Mouse (Mus musculus) kidney, adult 18-20 months (tissue): ENCODE data around the gene Ptprz1.
"Not testable (repeated sequence)": the region's sequence is repeated elsewhere in the genome, so short reads cannot be mapped to it uniquely, and the experiment has no call there.

Source experiments
- DNase-seq: peaks from one replicate; pipeline ENCODE4 v3.0.0; 2021

Gene Ptprz1

GRCm38 (mm10) chr6:23014988-23015613 is 139.8 kb downstream of the Ptprz1 start:
- DNase-seq, result no peak

- no peak for DNase-seq
These were observed 152.9 kb downstream of the Ptprz1 start for GRCm38 (mm10) chr6:23028251-23028650.

- DNase-seq, result no peak
These were observed 173.5 kb downstream of the Ptprz1 start for GRCm38 (mm10) chr6:23048836-23049235.

GRCm38 (mm10) chr6:23055734-23056133 is 180.4 kb downstream of the Ptprz1 start:
- no peak for DNase-seq

- DNase-seq, result no peak
These were observed 200.8 kb downstream of the Ptprz1 start for GRCm38 (mm10) chr6:23076060-23076459.

GRCm38 (mm10) chr6:23078273-23078672 is 203.0 kb downstream of the Ptprz1 start:
- DNase-seq, result no peak

GRCm38 (mm10) chr6:23079991-23080680 is 204.8 kb downstream of the Ptprz1 start:
- DNase-seq, result peak; percentile 9

- DNase-seq, result no peak
These were observed 209.5 kb downstream of the Ptprz1 start for GRCm38 (mm10) chr6:23084587-23085421.

GRCm38 (mm10) chr6:23089292-23089691 is 214.0 kb downstream of the Ptprz1 start:
- not testable (repeated sequence) for DNase-seq

- peak; percentile 16 for DNase-seq
These were observed 215.2 kb downstream of the Ptprz1 start for GRCm38 (mm10) chr6:23090346-23091055.
